Comparison of ENCODE assay signal across 8 mouse cellular contexts in genomic region chr3:31309934-31310787, GRCm38 (mm10). TPM values are rescaled to one million over a fixed set of nuclear protein-coding genes. Genes with fewer than 3 reads are reported as not detected.
DNase-seq lines count a peak whose midpoint lies in the region; ATAC-seq lines count a peak whose summit lies in the region.

TSS of gene Slc7a14 (minus strand) at chr3:31310378.

- H3K36me3 ChIP-seq in forebrain, embryonic 15.5 days: no peaks in the 10 kb centered on the region
- no peaks in the 10 kb centered on the region for H3K36me3 ChIP-seq in neural tube, embryonic 14.5 days (ENCODE audit: control insufficient read depth, insufficient read depth, low read length)

- H3K4me1 ChIP-seq in forebrain, embryonic 15.5 days: peaks cover 18% of the 10 kb centered on the region
- H3K4me1 ChIP-seq in neural tube, embryonic 14.5 days (ENCODE audit: control insufficient read depth, insufficient read depth, low read length): no peaks in the 10 kb centered on the region

- no peaks in the 10 kb centered on the region for H3K9me3 ChIP-seq in forebrain, embryonic 15.5 days
- no peaks in the 10 kb centered on the region for H3K9me3 ChIP-seq in neural tube, embryonic 14.5 days (ENCODE audit: control insufficient read depth, low read length)

- H3K27ac ChIP-seq in forebrain, embryonic 15.5 days (replicated peaks): peak within 1 kb of the TSS; percentile 64; the same call in 1 of the 2 replicates
- peak within 1 kb of the TSS; percentile 55; the same call in 1 of the 2 replicates for H3K27ac ChIP-seq in neural tube, embryonic 14.5 days (ENCODE audit: low read depth, low read length)

- peak within 1 kb of the TSS; percentile 88 for H3K4me2 ChIP-seq in forebrain, embryonic 15.5 days (replicated peaks)
- peak within 1 kb of the TSS; percentile 78 for H3K4me2 ChIP-seq in neural tube, embryonic 14.5 days (ENCODE audit: low read depth, low read length)

- WGBS in forebrain, embryonic 15.5 days: under 1% methylated on average over 36 of the region's 38 CpGs
- under 1% methylated on average over 33 of the region's 38 CpGs for WGBS in neural tube, embryonic 14.5 days

- peak within 1 kb of the TSS; percentile 77 for H3K4me3 ChIP-seq in forebrain, embryonic 15.5 days
- H3K4me3 ChIP-seq in neural tube, embryonic 14.5 days (ENCODE audit: low read depth, low read length): peak within 1 kb of the TSS; percentile 68

- DNase-seq in gastrocnemius, postnatal 10 days: peak; percentile 5
- no peak for DNase-seq in gastrocnemius, adult 8-10 months (ENCODE audit: low spot score in 2 of 2)
- DNase-seq in cerebellum, adult 11-12 months: peak; percentile 91
- DNase-seq in left cerebral cortex, adult 11 months (ENCODE audit: low spot score): peak; percentile 68
- DNase-seq in lung, postnatal 25 days (ENCODE audit: low spot score): no peak

- H3K9ac ChIP-seq in forebrain, embryonic 15.5 days (replicated peaks): peak within 1 kb of the TSS; percentile 64
- peak within 1 kb of the TSS; percentile 82 for H3K9ac ChIP-seq in neural tube, embryonic 14.5 days (replicated peaks; ENCODE audit: low read depth, low read length)

- H3K27me3 ChIP-seq in forebrain, embryonic 15.5 days: no peaks in the 10 kb centered on the region
- no peaks in the 10 kb centered on the region for H3K27me3 ChIP-seq in neural tube, embryonic 14.5 days (ENCODE audit: control insufficient read depth, insufficient read depth, low read length)

- peak; percentile 92 for ATAC-seq in forebrain, embryonic 15.5 days (replicated peaks)
- ATAC-seq in neural tube, embryonic 14.5 days (ENCODE audit: low read depth): peak; percentile 94
- no peak for ATAC-seq in erythroblast, adult 5-6 weeks (replicated peaks; ENCODE audit: low FRiP score, poor library complexity, severe bottlenecking)

RNA-seq across cellular contexts. Expression of gene Slc7a14, which starts in this region (rescaled TPM):
- total RNA-seq in gastrocnemius, postnatal 10 days (2021): under 1 TPM; 0.07 to 0.14 TPM
- total RNA-seq in gastrocnemius, adult 8-10 months (2022): under 1 TPM in 3 of 4 experiments, not detected in 1; 0.02 to 0.05 (median 0.05) TPM
- 3.1 and 3.6 TPM in 2 replicates for polyA plus RNA-seq in forebrain, embryonic 15.5 days (2015; fragmentation: Nextera tagmentation; extraction: Ambion mirVana)
- polyA plus RNA-seq in neural tube, embryonic 14.5 days (2014; fragmentation: Nextera tagmentation; extraction: Ambion mirVana): 9.0 and 10.8 TPM in 2 replicates
- not detected in 2 replicates for total RNA-seq in erythroblast, adult 5-6 weeks (2015; ENCODE audit: low replicate concordance)
- total RNA-seq in erythroblast, adult 5-6 weeks (2017; ENCODE audit: low replicate concordance): under 0.01 TPM in 1 of 2 replicates, not detected in the other

Comparison
In these comparisons a context has a peak if more than half of its experiments do, and no peak if none do; other contexts are left out.
1. Peak in DNase-seq in gastrocnemius, postnatal 10 days; RNA of the gene not detected or under 1 TPM.
2. DNase-seq: peak in cerebellum, adult 11-12 months (single experiment) and left cerebral cortex, adult 11 months (single experiment); none in gastrocnemius, adult 8-10 months (0 of 2) and lung, postnatal 25 days (single experiment).